Mouse (Mus musculus) lung, postnatal 0 days (tissue): Measurements from ENCODE around the gene Cfap61. TPM values are rescaled to one million over a fixed set of nuclear protein-coding genes. Genes with fewer than 3 reads are reported as not detected.
A peak's percentile ranks its signal among the peaks of the same experiment; 100 is the strongest.

Source experiments
- ATAC-seq: fragments of 200-750 bp; cut with Nextera tagmentation; 2 replicates; pipeline ENCODE4 v1.8.0; 2017; ENCODE audit warnings: moderate library complexity
- DNase-seq: peaks from one replicate; pipeline ENCODE4 v3.0.0-alpha.2; 2016; ENCODE audit warnings: low spot score
- H3K27ac ChIP-seq: fragments of 300-500 bp; sonication (generic); 2 replicates; pipeline ENCODE4 v1.5.1; 2014; ENCODE audit warnings: antibody characterized with exemption, mild to moderate bottlenecking, low read length, mixed read lengths
- H3K27me3 ChIP-seq: fragments of 300-500 bp; sonication (generic); replicated peaks from 2 replicates; pipeline ENCODE4 v1.6.1; 2014; ENCODE audit warnings: low read length, mixed read lengths; ENCODE audit not compliant: insufficient read depth
- H3K36me3 ChIP-seq: fragments of 300-500 bp; sonication (generic); 2 replicates; pipeline ENCODE4 v1.6.1; 2014; ENCODE audit warnings: low read length, mixed read lengths; ENCODE audit not compliant: insufficient read depth
- H3K4me1 ChIP-seq: fragments of 300-500 bp; sonication (generic); 2 replicates; pipeline ENCODE4 v1.6.1; 2014; ENCODE audit warnings: antibody characterized with exemption, low read depth, low read length, mixed read lengths; ENCODE audit not compliant: insufficient read depth
- H3K4me2 ChIP-seq: fragments of 300-500 bp; sonication (generic); replicated peaks from 2 replicates; pipeline ENCODE4 v1.6.1; 2014; ENCODE audit warnings: low read depth, mild to moderate bottlenecking, low read length, moderate library complexity, mixed read lengths
- H3K4me3 ChIP-seq: fragments of 300-500 bp; sonication (generic); 2 replicates; pipeline ENCODE4 v1.5.1; 2014; ENCODE audit warnings: low read depth, low read length
- H3K9ac ChIP-seq: fragments of 300-500 bp; sonication (generic); replicated peaks from 2 replicates; pipeline ENCODE4 v1.6.1; 2014; ENCODE audit warnings: low read depth, mild to moderate bottlenecking
- H3K9me3 ChIP-seq: fragments of 300-500 bp; sonication (generic); 2 replicates; pipeline ENCODE4 v1.6.1; 2016; ENCODE audit warnings: low read length, mixed read lengths
- CTCF ChIP-seq: IDR thresholded peaks from 2 replicates; pipeline ENCODE4 v1.5.1; 2016; ENCODE audit warnings: antibody characterized with exemption, mild to moderate bottlenecking
- EP300 ChIP-seq: IDR thresholded peaks from 2 replicates; pipeline ENCODE4 v1.6.1; 2016; ENCODE audit warnings: antibody characterized with exemption, mild to moderate bottlenecking, control low read depth
- WGBS: fragments of 180-500 bp; shearing (Covaris S2); extraction: QIAGEN DNeasy Blood & Tissue Kit; methylation state at CpG from one replicate; pipeline ENCODE4 v1.1.7; 2014; 5-methylcytosine and 5-hydroxymethylcytosine counted together
- polyA plus RNA-seq: library from polyadenylated mRNA; unstranded; fragments of >200 nt; fragmentation: Nextera tagmentation; extraction: Ambion mirVana; gene quantifications from 2 replicates; pipeline ENCODE4 v1.2.1, GENCODE M21; 2015

The Cfap61 gene
- polyA plus RNA-seq, 1 experiment from 2014 or later, result 4.9 TPM

DNA sequence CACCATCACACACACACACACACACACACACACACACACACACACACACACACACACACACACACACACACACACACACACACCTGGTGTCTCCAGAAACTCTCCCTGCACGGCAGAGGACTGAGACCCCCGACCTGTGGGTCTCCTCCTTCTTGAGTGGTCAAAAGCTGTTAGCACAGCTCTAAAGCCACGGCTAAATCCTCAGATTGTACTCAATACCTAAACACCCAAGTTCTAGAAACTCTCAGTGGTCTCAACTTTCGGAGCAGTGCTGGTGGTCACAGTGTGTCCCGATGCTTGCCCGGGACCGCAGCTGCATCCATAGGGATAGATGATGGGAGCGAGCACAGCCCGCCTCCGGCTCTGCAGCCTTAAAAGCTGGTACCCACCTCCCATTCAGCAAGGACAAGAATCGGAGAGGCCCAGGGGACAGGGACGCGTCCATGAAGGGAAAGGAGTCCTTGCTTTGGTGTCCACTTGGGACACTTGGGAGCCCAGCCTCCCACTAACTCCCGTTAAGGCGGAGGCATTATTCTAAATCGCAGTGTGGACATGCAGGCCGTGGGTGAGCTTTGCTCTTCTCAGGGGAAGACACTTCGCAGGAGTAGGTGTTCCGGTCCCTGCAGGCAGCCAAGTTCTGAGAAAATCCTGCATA is 284.4 kb downstream of the Cfap61 start:
- H3K27me3 ChIP-seq, result peaks cover 75% of the 10 kb centered on the region
- peaks cover 22% of the 10 kb centered on the region for H3K4me1 ChIP-seq
- TF ChIP-seq EP300 (no peak), CTCF (no peak)
- WGBS, result 5% methylated on average over 19 of the region's 19 CpGs
- no peak overlapping the region for H3K27ac ChIP-seq
- DNase-seq (no peak), ATAC-seq (no peak)
- H3K9ac ChIP-seq, result no peak overlapping the region
- no peak overlapping the region for H3K4me3 ChIP-seq
- no peaks in the 10 kb centered on the region for H3K36me3 ChIP-seq
- no peaks in the 10 kb centered on the region for H3K9me3 ChIP-seq
- no peak overlapping the region for H3K4me2 ChIP-seq

GRCm38 (mm10) chr2:146219791-146220190 is 285.2 kb downstream of the Cfap61 start:
- no peak for DNase-seq
- H3K27me3 ChIP-seq, result peaks cover 83% of the 10 kb centered on the region
- WGBS, result 11% methylated on average over 11 of the region's 11 CpGs
- no peak for ATAC-seq
- peaks cover 22% of the 10 kb centered on the region for H3K4me1 ChIP-seq
- TF ChIP-seq EP300 (no peak), CTCF (no peak)
- H3K27ac ChIP-seq, result no peak overlapping the region
- no peaks in the 10 kb centered on the region for H3K9me3 ChIP-seq
- no peaks in the 10 kb centered on the region for H3K36me3 ChIP-seq
- no peak overlapping the region for H3K4me2 ChIP-seq
- no peak overlapping the region for H3K9ac ChIP-seq
- H3K4me3 ChIP-seq, result no peak overlapping the region

DNA sequence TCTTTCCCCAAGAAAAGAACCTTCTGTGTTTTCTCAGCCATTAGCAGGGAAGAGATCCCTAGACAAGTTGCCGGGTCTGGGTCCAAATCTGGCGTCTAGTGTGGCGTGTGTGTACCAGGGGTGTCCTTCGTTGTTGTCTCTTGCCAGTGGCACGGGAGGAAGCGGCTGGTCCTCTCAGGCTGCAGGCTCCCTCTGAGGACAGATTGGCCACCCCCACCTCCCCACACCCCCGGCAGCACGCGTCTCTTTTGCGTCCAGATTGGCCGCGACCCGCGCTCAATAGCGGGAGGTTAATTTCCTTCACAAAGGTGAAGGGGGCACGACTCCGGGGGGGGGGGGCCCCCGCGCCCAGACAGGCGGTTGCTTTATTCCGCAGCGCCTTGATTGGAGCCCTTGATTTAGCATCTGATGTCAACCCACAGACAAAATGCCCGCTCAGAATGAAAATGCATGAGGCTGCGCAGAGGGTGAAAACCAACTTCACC is 286.0 kb downstream of the Cfap61 start:
- Histone ChIP-seq H3K27me3 (peaks cover 82% of the 10 kb centered on the region), H3K9ac (no peak overlapping the region), H3K9me3 (no peaks in the 10 kb centered on the region), H3K36me3 (no peaks in the 10 kb centered on the region), H3K4me2 (no peak overlapping the region), H3K27ac (no peak overlapping the region), H3K4me3 (no peak overlapping the region; the same call in 1 of the 2 replicates), H3K4me1 (peaks cover 22% of the 10 kb centered on the region)
- TF ChIP-seq EP300 (no peak), CTCF (no peak)
- WGBS, result 2% methylated on average over 24 of the region's 24 CpGs
- ATAC-seq (no peak), DNase-seq (no peak)

- Histone ChIP-seq H3K4me1 (peaks cover 22% of the 10 kb centered on the region), H3K27me3 (peaks cover 82% of the 10 kb centered on the region), H3K9me3 (no peaks in the 10 kb centered on the region), H3K9ac (no peak within 1 kb of the TSS), H3K27ac (no peak within 1 kb of the TSS), H3K36me3 (no peaks in the 10 kb centered on the region), H3K4me2 (peak within 1 kb of the TSS; percentile 87), H3K4me3 (peak within 1 kb of the TSS; percentile 41)
- ATAC-seq, result peak; percentile 33; the same call in 1 of the 2 replicates
- TF ChIP-seq EP300 (no peak), CTCF (no peak)
- peak; percentile 22 for DNase-seq
- WGBS, result under 1% methylated on average over 75 of the region's 86 CpGs
Measured at GRCm38 (mm10) chr2:146221076-146221928, 286.7 kb downstream of the Cfap61 start, which contains the start of gene Insm1. Gene Insm1, plus strand, starts transcription at chr2:146221921.

DNA sequence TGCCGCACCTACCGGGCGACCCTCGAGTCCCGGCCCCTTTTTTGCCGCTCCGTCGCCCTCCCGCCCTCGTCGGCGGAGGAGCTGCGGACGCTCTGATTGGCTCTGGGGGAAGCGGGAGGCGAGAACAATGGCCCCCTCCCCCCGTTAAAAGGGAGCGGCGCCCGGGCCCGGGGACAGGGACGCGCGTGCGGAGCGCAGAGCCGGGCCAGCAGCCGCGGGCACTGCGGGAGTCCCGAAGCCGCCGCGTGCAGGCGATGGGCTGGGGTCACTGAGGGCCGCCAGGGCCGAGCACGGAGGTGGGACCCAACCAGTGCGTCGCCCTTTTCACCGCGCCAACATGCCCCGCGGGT is 287.3 kb downstream of the Cfap61 start:
- Histone ChIP-seq H3K4me3 (peak overlapping the region; percentile 41), H3K4me2 (peak overlapping the region; percentile 87), H3K27ac (no peak overlapping the region), H3K9me3 (no peaks in the 10 kb centered on the region), H3K27me3 (peaks cover 85% of the 10 kb centered on the region), H3K9ac (no peak overlapping the region), H3K36me3 (no peaks in the 10 kb centered on the region), H3K4me1 (peaks cover 22% of the 10 kb centered on the region)
- WGBS, result 1% methylated on average over 36 of the region's 44 CpGs
- DNase-seq (no peak), ATAC-seq (peak; percentile 18)
- no peak for TF ChIP-seq EP300
- TF ChIP-seq CTCF, result no peak
